Mouse (Mus musculus): ENCODE data around the gene Fam92b.

Fam92b gene

DNA sequence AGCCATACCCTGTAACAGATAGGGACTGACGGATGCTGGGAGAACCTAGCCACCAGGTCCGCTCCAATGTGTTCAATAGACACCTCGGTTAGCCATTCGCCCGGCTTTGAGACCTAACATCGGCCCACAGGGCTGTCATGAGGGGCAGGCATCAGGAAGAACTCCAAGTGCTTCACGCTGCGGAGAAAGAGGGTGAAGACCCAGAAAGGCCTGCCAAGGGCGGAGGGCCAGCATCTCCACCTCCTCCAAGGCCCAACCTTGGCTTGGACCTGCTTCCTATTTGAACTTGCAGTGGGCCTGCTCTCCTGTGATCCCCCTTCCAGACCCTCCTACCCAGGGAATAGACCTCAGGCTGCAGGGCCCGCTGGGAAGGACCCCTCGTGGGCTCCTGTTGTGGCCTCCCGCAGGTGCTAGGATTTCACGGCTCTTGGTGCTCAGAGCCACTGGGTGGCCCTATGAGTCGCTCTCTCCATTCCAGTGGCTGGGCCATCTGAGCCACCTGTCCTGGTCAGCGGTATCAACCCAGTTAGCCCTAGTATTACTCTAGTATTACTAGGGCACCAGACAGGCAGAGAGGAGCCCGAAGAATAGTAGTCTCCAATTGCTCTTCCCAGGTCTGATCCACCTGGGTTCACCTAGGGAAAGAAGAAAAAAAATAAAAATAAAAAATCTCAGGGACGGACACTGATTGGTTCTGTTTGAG is 13.0 kb upstream of the Fam92b start:
- DNase-seq (ENCODE audit: low read depth, low spot score): no peak

DNA sequence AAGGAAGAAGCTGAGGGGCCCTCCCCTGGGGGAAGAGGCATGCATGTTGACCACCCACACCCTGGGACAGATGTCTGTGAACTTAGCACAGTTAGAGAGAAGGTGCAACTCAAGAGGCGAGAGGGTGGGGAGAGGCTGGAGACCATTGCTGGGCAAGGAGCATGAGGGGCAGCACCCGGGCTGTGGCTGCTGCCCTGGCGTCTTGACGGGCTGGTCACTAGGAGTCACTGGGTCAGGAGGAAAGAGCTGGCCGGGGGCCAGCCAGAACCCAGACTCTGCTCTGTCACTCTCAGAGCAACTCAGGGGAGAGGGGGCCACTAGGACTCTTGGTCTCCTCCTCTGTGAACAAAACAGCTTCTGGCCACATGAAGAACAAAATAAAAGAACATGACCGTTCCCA is 12.2 kb upstream of the Fam92b start:
- DNase-seq (ENCODE audit: low read depth, low spot score): no peak

DNA sequence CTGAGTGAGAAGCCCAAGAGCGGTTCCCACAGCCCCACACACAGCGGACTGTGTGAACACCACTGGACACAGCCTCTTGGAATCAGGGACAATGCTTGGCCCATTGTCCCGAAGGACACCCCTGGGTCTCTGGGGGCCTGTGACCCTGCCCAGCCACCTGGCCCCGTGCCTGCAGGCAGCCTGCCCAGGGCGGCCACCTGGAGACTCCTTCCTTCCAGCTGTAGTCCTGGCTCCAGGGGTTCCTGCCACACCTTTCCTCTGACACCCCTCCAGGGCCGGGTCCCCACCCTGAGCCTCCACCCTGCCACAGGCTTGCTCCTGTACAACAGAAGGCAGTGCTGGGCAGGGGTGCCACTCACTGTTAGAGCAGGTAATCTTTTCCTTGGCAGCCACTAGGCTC is 11.2 kb upstream of the Fam92b start:
- DNase-seq (ENCODE audit: low read depth, low spot score): no peak

DNA sequence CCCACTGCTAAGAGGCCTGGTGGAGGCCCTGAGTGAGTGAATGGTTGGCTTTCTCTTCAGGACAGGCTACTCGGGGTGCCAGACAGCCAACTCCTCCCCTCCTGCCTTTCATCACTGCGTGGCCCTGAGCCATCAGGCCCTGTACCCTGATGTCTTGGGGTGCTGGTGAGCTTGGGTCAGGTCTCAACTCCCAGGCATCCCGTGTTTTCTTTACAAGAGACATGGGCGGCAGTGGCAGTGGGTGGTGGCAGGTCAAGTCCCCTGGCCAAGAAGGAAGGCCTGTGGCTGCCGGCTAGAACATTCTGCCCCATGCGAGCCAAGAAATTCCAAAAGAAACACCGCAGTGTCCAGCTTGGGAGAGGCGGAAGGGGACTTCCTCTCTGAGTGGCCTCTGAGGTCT is 9.2 kb upstream of the Fam92b start:
- DNase-seq (ENCODE audit: low read depth, low spot score): no peak

DNA sequence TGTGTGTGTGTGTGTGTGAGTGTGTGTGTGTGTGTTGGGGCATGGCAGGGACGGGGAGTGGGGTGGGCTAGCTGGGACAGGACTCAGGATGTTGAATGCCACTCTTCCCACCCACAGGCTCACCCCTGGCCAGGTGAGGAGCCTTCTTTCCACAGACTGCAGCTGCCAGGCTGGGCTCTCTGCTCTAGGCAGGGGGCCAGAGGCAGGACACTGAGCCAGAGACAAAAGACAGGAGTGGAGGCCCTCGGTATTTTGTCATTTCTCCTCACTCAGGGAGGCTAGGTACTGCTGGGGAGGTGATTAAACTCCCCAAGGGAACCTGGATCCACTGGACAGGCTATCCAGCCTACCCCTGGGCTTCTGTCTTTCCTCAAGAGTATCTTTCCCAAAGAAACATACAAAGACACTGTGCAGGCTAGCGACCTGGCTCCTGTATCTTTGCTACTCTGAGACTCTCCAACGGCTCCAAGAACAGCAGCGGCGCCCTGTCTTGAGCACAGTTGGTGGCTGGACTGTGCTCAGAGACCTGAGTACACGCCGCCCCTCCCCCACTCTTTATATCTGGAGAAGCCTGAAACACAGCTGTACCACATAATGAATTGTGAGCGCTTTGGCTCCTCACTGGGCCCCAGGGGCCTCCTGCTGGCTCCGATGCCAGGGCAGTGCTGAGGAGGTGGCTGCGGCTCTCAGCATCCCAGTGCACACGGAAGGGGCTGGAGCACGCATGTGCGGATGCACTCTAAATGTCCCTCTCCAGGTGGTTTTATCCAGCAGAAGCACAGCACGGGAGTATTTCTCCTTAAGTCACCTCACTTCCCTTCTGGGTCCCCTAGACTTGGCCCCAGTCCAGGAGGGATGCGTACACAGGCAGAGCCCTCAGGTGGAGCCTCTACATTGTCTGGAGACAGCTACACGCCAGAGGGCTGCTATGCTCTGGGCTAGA is 7.9 kb upstream of the Fam92b start:
- DNase-seq (ENCODE audit: low read depth, low spot score): no peak

DNA sequence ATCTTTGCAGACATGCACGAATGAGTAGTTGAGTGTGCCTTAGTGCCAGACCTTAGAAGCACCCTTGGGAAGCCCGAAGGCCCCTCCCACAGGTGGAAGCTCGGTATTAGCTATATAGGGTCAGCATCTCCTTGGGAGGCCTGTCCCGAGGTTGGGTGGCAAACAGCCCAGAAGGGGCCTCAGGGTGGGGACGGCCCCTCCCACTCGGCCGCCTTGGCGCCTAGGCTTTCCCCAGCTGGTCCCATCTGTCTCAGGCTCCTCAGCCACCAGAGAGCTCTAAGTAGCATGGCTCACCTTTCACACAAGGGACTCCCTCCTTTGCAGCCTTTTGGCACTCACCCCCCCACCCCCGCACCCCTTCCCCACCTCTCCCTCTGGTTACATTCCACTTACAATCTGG is 7.1 kb upstream of the Fam92b start:
- DNase-seq (ENCODE audit: low read depth, low spot score): no peak

DNA sequence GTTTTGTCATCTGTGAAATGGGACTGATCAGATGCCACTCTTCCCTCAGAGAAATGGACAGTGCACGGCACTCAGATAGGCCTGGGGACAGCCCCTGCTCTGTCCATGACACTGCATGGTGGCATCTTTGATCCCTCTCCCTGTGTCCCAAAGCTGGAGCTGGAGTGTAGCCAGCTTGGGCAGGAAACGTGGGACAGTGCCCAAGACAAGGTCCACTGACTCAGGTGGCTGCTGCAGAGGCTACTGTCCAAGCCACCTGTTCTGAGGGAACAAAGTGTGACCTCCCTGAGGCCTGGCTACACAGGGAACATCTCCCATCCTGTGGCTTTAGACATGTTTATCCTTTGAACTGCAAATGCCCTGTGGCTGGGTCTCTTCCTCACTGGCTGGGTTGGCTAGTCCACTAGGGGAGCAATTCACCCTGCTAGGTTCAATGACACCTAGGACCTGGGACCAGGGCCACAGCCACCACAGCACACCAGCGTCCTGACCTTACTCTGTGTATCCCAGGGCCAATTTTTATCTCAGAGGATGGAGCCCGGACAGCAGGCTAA is 4.7 kb upstream of the Fam92b start:
- no peak for DNase-seq (ENCODE audit: low read depth, low spot score)

DNA sequence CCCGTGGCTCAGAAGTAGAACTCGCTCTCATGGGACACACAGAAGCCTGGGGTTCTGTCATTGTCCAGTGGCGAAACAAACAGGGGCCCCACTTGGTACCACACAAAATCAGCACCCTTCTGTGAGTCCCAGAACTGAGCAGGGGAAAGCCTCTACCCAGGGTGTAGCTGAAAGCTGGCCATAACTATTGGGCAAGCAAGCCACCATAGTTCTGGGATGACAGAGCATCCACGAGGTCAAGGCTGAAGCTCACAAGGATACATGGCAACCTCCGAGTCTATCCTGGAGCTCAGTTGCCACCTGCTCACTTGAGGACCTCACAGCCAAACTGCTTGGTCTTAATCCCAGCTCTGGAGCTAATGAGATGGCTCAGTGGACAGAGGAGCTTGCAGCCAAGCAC is 4.0 kb upstream of the Fam92b start:
- no peak for DNase-seq (ENCODE audit: low read depth, low spot score)

DNA sequence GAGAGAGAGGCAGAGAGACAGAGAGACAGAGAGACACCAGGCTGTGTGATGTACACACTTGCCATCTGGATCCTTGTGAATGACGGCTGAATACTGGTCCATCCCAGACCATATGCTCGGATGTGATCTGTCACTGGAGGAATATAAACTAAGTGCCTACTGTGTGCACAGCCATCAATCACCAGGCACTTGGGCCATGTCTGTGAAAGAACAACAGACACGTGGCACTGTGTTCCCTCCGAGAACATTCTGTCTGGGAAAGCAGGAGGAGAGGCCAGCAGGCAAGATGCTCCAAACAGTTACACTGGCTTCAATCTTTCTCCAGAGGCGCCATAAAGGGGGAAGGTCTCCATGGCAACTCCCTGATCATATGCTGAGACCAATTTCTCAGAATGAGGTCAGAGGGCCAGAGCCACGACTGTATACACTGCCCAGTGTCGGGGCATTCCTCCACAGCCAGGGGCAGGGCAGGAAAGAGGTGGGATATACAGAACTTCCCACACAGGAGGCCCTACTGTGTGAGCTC is 3.2 kb upstream of the Fam92b start:
- no peak for DNase-seq (ENCODE audit: low read depth, low spot score)

DNA sequence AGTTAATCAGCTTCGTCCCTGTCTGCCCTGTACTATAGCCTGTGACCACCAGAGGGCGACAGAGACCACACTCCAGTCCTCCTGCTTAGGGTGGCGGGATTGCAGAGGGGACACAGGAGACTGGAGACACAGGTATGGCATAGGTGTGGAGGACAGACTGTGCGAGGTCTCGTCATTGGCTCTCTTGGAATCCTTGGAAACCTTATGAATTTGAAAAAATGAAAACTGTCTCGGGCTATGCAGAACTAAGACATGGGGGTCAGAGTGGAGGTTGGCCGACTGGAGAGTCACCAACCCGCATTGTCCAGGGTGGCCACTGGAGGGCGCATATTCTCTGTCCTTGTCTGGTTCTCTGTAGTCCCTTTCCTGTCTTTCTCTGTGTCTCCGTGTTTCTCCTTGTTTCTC is 1.8 kb upstream of the Fam92b start:
- DNase-seq (ENCODE audit: low read depth, low spot score): peak; percentile 85

DNA sequence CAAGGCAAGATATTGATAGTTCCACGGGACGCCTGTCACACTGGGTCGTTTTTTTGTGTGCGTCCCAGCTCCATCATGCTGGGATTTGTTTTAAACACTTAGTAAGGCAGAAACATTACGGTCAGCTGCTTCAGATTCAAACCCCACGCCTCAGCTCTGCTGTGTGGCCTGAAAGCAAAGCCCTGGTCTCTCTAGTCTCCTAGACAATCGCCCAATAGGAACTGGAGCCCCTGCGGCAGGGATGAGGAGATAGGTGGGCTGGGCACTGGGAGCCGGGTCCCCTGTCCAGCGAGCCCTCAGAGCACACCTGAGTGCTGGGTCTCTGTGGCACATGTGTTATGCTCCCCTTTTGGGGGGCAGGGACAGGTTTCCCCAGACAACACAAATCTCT is 853 bp upstream of the Fam92b start:
- no peak for DNase-seq (ENCODE audit: low read depth, low spot score)

DNA sequence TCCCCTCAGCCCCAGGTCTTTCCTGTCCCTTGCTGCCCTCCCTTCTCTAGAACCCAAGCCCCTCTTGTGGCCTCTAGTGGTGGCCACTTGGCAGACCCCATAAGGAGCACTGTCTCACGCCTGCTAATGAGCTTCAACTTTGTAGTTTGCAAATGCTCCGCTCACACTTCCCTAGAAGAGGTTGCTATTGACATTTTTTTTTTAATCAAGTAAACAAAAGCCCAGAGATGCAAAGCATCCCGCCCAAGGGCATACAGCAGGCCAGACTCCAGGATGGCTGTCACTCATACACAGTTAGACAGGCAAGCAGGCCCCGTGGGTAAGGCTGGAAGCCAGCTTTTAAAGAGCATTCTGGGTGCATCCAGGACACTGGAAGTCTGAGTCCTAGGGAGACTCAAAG is 661 bp downstream of the Fam92b start:
- no peak for DNase-seq (ENCODE audit: low read depth, low spot score)

DNA sequence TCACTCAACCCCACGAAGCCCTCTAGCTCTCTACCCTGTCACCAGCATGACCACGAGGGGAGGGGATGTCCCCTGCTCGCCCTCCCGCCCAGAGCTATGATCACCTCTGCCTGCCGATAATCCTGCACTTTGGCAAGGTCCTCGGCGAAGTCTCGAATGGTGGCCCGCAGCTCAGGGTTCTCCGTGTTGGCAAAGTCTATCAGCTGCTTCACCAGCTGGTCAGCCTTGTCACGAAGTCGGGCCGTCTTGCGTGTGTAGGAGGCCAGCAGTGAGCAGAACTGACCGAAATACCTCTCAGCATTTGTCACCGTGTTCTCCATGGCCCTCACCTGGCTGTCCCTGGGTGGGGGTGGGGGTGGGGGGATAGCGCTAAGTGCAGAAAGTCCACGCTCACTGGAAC is 2.7 kb downstream of the Fam92b start:
- DNase-seq (ENCODE audit: low read depth, low spot score): no peak

DNA sequence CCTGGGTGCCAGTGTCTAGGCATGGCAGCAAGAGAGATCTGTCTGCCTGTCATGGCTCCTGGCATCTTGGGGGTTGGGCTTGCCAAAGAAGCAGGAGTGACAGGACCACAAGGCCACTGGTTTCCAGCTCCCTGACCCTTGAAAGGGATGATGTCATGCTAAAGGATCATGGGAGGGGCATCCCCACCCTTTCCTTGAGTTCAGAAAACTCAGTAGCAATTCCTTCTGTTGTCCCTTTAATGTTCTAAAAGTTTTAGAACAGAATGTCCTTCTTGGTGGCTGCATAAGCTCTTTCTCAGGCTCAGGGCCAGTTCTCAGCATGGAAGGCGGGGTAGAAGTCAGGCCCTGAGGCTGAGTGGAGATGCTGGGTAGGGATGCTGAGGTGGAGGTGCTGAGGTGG is 4.1 kb downstream of the Fam92b start:
- no peak for DNase-seq (ENCODE audit: low read depth, low spot score)

DNA sequence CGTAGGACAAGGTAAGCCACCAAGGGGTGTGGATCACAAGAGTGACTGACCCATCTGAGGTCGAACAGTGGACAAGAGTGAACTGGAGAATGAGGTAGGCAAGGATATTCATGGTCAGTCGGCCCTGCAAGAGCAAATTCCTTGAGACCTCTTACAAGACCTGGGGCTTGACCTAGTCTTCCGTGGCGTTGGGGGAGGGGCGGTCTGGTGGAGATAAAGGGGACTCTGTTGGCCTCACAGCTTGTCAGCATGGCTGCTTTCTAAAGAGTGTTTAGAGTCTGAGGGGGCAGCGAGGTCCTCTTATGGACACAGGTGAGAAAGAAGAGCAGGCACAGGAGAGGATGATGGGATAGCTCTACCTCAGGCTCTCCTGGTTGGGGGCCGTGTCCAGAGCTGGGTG is 8.1 kb downstream of the Fam92b start:
- DNase-seq (ENCODE audit: low read depth, low spot score): no peak

DNA sequence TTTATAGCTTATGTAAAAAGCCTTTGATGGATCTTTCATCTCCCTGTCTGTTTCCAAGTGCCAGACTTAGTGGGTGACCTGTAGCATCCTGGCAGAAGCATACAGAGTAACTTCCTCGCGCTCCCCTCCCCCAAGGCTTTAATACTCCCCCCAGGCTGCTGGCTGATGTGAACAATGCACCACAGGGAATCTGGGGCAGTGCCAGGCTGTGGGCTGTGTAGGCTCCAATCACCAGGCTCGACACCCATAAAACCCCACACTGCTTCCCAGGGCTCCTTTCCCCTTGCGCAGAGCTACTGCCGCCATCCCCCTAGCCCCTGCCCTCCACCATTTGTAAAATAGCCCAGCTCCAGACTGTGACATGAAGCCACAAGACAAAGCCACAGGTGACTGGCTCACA is 9.4 kb downstream of the Fam92b start:
- no peak for DNase-seq (ENCODE audit: low read depth, low spot score)

DNA sequence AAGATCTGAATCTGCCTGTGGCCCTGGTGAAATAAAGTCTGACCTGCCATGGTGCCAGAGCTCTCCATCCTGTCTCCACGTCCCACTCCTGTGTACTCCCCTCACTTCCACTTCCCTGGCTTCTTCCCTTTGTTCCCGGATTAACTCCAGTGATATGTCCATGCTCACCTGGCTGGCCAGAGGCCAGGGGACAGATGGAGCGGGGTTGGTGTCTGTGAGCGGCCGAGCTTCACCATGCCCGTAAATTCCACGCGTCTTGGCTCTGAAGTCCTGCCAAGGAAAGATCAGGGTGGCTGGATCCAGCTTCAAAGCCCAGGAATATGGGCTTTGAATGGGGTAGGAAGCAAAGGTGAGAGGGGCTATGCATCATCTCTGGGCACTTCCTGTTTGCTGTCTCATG is 10.1 kb downstream of the Fam92b start:
- no peak for DNase-seq (ENCODE audit: low read depth, low spot score)

DNA sequence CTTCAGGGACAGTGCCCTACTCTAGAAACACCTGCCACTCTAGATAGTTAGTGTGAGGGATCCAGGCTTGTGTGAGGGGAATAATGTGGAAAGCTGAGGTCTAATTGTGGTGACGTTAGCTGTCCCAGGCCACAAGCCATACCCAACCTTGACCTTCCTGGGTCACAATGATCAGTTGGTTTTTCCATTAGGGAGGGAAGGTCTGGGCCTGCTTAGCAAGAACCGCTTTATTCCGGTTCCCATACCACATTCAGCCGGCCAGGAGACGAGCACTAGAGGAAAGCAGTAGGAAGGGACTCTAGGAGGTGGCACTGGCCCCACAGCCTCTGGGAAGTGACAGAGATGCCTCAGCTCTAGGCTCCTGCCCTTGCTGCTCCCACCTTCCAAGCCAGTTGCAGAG is 13.2 kb downstream of the Fam92b start:
- no peak for DNase-seq (ENCODE audit: low read depth, low spot score)

DNA sequence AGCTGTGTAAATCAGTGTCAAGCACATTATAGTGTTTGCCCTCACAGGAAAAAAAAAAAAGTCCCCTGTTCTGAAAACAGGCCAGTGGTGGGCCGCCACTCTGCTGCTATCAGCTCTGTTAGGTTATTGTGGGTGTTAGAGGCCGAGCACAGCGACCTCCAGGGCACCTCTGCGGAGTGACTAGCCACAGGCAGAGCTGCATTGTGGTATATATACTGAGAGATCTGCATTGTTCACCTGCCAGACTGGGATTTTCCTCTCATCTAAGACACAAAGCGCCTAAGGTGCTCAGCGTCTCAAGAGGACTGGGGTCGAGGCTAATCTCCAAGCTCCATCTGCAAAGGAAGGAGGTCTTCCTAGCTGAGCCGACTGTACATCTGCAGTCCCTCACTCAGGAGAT is 13.9 kb downstream of the Fam92b start:
- no peak for DNase-seq (ENCODE audit: low read depth, low spot score)

DNA sequence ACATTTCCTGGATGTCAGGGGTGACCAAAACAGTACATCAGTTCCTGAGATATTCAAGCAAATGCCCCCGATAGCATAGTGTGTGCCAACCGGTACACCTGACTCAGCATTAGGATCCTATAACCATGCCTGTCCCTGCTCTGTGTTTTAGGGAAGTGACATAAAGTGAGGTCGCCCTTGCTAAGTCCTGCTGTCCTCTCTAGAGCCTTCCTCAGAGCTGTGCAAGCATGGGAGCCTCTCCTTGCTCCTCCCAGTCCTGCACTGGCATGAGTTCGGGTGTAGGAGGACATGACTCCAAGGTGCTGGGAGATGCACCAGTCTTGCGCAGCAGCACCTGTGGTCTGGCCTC is 14.9 kb downstream of the Fam92b start:
- no peak for DNase-seq (ENCODE audit: low read depth, low spot score)

DNA sequence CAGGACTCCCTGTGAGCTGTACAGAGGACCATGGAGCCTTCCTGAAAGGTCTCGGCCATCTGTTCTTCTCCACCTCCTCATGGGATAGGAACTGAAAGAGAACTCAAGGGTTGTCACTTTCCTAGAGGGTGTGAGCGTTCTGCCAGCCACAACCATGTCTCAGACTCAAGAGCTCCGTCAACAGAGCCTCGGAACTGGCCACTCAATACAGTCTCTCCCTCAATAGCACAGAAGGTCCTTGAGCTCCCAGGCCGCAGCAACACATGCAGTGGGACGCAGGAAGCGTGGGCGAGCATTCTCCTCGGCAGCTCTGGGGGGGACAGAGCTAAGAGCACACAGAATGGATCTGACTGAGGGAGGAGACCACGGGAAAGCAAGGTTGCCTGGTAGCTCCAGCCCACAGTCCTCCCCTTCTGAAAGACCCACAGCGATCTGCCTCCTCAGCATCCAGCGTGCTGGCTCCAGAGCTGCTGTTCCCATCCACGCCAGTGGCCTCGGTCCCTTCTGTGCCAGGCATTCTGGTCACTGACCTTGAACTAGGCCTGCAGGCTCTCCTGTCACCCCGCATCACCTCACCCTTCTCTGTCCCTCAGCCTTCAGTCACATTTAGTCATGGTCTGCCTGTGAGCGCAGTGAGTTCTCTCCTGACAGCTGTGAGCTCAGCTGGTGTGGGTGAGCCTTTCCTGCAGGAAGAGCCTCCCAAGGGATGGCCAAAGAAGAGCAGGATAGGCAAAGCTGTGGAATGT is 15.4 kb downstream of the Fam92b start:
- no peak for DNase-seq (ENCODE audit: low read depth, low spot score)

DNA sequence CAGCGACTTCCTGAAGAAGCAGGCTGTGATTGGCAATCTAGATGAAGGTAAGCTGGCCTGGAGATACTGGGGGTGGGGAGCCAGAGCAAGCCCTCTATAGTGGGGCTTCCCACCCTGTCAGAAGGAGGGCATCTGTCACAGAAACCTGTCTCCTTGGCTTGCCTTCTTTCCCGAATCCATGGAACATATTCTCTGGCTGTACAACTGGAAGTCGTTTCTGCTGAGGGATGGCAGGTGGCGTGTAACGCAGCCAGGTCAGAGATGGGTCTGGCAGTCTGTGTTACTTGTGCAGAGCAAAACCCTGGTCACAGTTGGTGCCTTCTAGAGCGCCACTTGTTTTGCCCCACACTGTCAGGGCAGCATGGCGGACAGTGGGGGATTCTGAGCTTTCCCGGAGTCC is 16.9 kb downstream of the Fam92b start:
- no peak for DNase-seq (ENCODE audit: low read depth, low spot score)

Data from R1 (cell line).